Mouse (Mus musculus) heart, adult 11 months (tissue): Measurements from ENCODE around the gene Clta.
"Not testable (repeated sequence)": the region's sequence is repeated elsewhere in the genome, so short reads cannot be mapped to it uniquely, and the experiment has no call there.

ENCODE experiments used
- DNase-seq: peaks from one replicate; pipeline ENCODE4 v3.0.0; 2022

Gene Clta

GRCm38 (mm10) chr4:44028303-44029135, 24.3 kb downstream of the Clta start:
- DNase-seq: no peak

- DNase-seq: peak; percentile 95
These were observed 25.4 kb downstream of the Clta start for GRCm38 (mm10) chr4:44029661-44030066.

- peak; percentile 96 for DNase-seq
These were observed 27.3 kb downstream of the Clta start for GRCm38 (mm10) chr4:44031521-44031920.

- no peak for DNase-seq
These were observed 32.2 kb downstream of the Clta start for GRCm38 (mm10) chr4:44036455-44036854.

- no peak for DNase-seq
These were observed 36.5 kb downstream of the Clta start for GRCm38 (mm10) chr4:44040802-44041201.

GRCm38 (mm10) chr4:44042429-44042828, 38.2 kb downstream of the Clta start:
- DNase-seq: no peak

- not testable (repeated sequence) for DNase-seq
These were observed 38.9 kb downstream of the Clta start for GRCm38 (mm10) chr4:44043182-44043581.

GRCm38 (mm10) chr4:44044685-44045356, 40.6 kb downstream of the Clta start:
- DNase-seq: no peak

GRCm38 (mm10) chr4:44046066-44046465, 41.8 kb downstream of the Clta start:
- no peak for DNase-seq

- DNase-seq: no peak
These were observed 45.6 kb downstream of the Clta start for GRCm38 (mm10) chr4:44049812-44050211.

- DNase-seq: no peak
These were observed 55.4 kb downstream of the Clta start for GRCm38 (mm10) chr4:44059674-44060073.

- peak; percentile 71 for DNase-seq
These were observed 57.8 kb downstream of the Clta start for GRCm38 (mm10) chr4:44062062-44062461.

GRCm38 (mm10) chr4:44062816-44063215, 58.6 kb downstream of the Clta start:
- peak; percentile 61 for DNase-seq

GRCm38 (mm10) chr4:44065355-44066025, 61.2 kb downstream of the Clta start:
- DNase-seq: peak; percentile 96

- DNase-seq: peak; percentile 58
These were observed 62.6 kb downstream of the Clta start for GRCm38 (mm10) chr4:44066891-44067290.

GRCm38 (mm10) chr4:44068736-44069135, 64.5 kb downstream of the Clta start:
- peak; percentile 88 for DNase-seq

GRCm38 (mm10) chr4:44069411-44069810, 65.2 kb downstream of the Clta start:
- DNase-seq: peak; percentile 73

GRCm38 (mm10) chr4:44070641-44071040, 66.4 kb downstream of the Clta start:
- peak; percentile 82 for DNase-seq

GRCm38 (mm10) chr4:44071741-44072145, 67.5 kb downstream of the Clta start:
- no peak for DNase-seq

- peak; percentile 99 for DNase-seq
These were observed 68.1 kb downstream of the Clta start for GRCm38 (mm10) chr4:44072146-44072872.

GRCm38 (mm10) chr4:44072873-44073441, 68.7 kb downstream of the Clta start:
- DNase-seq: no peak

GRCm38 (mm10) chr4:44073799-44074198, 69.5 kb downstream of the Clta start:
- peak; percentile 41 for DNase-seq
